Mouse (Mus musculus) brain, embryonic 14.5 days (tissue): ENCODE data around the gene Gm45717.

Source experiments
- CTCF ChIP-seq: fragments of 200-500 bp; IDR thresholded peaks from 2 replicates; pipeline ENCODE4 v1.5.1; 2012; ENCODE audit warnings: inconsistent platforms, mild to moderate bottlenecking, moderate library complexity, borderline replicate concordance; ENCODE audit not compliant: insufficient read depth, insufficient read length; ENCODE audit errors: extremely low read depth
- POLR2A ChIP-seq: fragments of 200-500 bp; IDR thresholded peaks from 2 replicates; pipeline ENCODE4 v1.6.1; 2012; ENCODE audit warnings: mild to moderate bottlenecking, inconsistent platforms, borderline replicate concordance; ENCODE audit not compliant: poor library complexity, insufficient read depth, insufficient read length, severe bottlenecking; ENCODE audit errors: extremely low read depth

GRCm38 (mm10) chr7:140955758-140956555 lies at the start of gene Gm45717, which contains the start of gene Ifitm2:
- no peak for TF ChIP-seq CTCF
- TF ChIP-seq POLR2A, result no peak
